Mouse (Mus musculus) cerebellum, adult 18-20 months (tissue): ENCODE measurements around the gene Cabp1.

Experiments used
- DNase-seq, 2 experiments: peaks; one replicate each; pipeline ENCODE4 v3.0.0; 2021

The Cabp1 gene

DNA sequence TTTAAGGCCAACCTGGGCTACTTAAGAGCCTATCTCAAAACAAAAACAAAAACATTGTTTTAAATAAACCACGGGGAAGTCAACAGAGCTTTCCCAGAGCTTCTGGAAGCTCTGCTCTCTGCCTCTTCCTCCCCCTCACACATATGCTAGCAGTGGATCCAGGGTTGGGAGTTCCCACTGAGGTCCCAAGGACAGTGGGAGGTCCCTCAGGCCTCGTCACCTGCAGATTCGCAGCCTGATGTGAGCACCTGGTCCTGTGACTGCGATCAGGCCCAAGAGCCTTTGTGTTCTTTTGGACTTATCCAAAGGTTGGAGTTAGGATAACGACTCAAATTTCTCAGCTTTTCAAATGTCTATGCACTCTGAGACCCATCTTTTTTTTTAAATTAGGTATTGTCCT is 14.4 kb upstream of the Cabp1 start:
- DNase-seq = no peak

DNA sequence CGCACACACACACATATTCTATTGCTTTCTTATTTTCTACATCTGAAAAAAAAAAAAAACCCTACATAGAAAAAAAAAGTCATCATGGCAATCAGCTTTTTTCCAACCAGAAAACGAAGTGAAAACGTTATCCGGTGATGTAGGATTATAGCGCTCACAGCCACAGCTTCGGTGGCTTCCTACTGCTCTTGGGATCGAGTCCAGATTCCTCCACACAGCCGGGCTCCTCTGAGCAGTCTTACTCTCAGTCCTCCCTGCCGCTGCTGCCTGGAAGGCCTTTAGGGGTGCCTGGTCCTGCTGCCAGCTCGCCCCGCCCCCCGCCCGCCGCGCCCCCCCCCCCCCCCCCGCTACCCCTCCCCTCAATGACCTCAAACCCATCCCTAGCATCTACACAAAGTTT is 13.7 kb upstream of the Cabp1 start:
- peak in 1 of 2 experiments; percentile 67 for DNase-seq

DNA sequence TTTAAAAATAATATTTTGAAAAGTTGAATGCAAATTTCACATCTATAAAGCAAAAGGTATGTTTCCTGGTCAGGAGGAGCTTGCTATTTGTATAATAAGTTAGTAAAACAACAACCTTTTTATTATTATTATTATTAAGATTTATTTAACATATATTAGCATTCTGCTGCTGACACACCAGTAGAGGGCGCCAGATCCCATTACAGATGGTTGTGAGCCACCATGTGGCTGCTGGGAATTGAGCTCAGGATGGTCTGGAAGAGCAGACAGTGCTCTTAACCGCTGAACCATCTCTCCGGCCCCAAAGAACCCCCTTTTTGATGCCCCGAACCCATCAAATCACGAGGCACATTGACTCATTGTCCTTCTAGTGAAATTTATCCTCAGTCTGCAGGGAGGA is 13.1 kb upstream of the Cabp1 start:
- no peak for DNase-seq

DNA sequence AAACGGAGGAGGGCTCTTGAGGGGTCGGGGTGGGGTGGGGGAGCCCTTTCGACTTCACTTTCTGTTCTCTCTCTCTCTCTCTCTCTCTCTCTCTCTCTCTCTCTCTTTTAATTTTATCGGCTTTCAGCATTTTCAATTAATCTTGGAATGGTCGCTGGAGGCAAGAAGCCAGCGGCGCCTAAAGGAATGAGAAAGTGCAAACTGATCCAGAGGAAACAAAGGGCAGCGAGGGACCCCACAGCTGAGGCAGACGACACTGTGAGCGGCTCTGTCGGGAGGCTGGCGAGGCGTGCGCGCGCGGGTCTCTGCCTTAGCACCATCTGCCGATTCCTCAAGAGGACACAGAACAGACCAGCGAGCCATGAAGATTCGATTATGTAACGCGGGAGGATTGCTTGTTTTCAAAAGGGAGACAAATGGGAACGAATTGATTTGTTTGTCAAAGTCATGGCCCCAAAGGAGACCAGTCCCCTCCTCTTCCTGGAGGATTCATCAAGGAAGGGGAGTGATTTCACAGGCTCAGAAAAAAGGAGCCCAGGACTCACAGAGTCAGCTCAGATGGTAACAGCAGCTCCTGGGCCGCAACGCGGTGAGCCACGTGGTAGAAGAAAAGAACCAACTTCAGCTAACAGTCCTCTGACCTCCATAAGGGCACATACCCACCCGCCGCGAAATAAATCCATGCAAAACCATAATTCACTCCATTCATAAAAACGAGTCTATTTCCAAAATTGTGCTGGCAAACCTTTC is 10.6 kb upstream of the Cabp1 start:
- peak; percentile 84 to 85 for DNase-seq

DNA sequence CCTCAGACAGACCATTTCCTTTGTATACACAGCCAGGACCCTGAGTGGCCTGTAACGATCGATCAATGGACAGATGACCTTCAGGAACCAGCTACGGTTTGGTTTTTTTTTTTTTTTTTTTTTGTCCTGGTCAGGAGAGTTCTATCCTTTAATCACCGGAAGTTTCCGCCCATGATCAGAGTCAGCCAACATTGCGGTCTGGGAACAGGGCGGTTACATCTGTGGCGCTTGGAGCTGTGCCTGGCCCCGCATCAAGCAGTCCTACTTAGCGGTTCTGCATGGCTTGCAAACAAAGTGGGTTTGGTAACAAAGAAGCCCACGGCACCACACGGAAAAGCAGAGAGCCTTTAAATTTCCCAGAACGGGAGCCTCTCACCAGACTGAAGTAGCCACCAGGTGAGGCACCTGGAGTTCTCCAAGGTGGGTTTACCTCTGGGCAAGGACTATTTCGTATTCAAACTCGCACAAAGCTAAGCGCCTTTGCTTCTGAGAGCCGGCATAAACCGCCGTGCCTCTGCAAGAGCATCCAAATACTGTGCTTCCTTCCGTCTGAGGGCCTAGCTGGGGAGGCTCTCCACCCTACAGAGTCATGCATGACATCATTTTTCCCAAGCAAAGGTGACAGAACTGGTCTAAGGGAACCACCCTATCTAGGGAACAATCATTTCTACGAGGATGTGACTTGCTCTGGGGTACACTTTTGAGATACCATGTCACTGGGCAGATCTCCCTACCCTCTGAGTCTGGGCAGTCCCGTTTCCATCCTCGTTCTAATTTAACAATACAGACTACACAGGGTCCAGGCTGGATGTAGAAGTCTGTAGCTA is 9.8 kb upstream of the Cabp1 start:
- peak; percentile 61 to 66 for DNase-seq

DNA sequence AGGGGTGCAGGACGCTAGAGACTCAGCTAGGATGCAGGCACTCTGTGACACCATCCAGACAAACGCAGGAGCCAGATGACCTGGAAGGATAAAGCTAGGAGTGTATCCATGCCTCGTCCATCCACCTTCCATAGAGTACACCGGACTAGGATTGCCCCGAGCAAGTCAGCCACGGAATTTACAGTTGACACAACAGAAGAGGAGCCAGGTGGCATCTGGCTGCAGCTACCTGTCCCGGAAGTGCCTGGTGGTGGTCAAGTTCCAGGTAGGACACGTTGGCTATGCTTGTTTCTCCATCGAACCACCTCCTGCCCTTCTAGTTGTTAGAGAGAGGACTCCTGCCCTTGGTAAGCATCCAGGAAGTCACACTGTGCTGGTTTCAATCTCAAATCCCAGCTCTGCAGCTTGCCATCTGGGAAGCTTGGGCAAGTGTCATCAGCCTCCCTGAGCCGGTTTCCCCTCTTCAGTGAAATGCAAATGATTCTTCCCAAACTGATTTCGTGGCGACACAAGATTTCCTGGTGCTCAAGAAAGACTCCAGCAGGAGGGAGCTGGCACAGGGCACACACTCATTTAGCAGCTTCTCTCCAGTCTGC is 543 bp upstream of the Cabp1 start:
- peak; percentile 63 to 71 for DNase-seq

DNA sequence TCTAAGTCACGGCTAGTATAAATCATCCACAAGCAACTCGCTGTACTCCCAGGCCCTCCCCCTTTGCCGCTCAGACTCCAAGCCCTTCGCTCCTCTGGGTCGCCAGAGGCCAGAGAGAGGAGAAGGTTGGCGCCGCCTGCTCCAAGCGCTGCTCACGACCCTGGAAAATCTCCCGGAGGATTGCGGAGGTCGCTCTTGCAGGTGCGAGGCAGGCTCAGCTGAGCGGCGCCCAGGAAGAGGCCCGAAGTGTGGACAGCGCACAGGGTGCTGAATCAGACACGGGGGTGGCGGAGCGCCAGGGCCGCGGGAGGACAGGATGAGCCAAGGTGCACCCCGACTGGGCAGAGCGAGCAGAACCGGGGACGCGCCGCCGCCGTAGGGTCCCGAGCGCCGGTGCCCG is 955 bp downstream of the Cabp1 start:
- DNase-seq = peak; percentile 75 to 82

DNA sequence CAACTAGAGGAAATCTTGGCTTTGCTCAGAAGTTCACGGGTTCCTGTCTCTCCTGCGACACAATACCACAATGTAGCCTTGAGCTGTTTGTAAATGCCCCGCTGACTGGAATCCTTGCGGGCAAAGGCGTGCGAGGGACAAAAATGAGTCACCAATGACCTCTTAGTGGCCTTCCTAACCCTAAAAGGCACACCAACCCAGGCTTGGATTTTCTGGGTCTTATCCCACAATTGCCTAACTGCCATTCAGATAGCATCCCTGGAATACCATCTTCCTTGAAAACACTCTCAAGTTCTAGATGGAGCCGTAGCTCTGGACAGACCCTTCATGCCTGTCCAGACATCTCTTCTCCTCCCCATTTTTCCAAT is 1.4 kb downstream of the Cabp1 start:
- peak in 1 of 2 experiments; percentile 39 for DNase-seq

DNA sequence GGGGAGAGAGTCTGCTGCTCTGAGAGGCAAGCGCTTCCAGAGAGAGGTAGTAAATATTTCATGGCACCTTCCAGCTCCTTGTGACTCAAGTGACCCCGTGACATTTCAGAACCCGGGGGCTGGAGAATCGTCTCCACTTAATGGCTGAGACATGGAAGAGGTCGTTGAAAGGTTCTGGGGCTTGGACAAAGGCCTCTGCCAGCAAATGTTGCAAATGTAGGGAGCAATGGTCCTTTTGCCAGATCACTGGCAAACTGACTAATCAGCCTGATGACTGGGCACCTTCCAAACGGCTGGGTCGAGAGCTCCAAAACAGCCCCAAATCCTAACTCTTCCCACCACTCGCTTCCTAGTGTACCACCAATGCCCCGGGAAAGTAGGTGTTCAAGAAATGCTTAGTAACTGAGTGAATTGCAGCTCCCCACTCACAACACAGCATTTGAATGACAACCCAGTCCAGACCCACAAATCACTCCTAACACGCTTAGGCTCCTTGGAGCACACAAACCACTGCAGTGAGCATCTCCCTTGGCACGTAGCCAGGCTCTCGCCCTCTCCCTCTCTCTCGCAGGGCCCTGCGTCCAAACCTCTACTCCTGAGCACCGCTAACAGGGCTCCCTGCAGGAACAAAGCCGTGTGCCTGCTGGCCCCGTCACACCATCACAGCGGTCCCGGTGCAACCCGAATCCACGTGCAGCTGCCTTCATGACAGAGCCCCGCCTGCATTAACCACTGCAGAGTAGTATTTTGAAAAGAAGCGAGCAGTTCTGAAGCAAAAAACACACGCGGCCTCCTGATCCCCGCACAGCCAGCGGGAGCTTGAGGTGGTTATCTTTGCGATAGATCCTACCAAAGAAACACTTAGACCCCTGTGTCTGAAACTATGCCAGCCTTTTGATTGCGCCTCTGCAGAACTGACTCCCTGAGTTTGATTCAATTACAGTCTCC is 2.0 kb downstream of the Cabp1 start:
- DNase-seq = peak; percentile 55 to 67

DNA sequence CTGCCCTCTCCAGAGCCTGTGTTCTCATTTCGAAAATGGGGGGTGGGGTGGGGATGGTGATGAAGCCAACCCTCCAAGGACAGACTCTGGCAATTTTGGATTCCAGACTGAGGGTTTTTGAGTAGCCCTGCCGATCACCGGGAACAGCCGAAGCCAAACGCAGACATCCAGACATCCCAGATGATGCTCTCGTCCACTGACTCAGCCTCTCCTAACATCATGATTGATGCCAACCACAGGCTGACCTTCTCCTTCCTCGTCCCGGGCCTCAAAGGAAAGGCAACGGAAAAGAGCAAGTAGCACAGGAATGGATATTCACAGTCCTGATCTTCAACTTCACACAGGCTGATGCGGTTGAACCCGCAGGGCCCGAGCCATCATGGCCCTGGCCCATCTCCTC is 4.1 kb downstream of the Cabp1 start:
- DNase-seq = no peak

DNA sequence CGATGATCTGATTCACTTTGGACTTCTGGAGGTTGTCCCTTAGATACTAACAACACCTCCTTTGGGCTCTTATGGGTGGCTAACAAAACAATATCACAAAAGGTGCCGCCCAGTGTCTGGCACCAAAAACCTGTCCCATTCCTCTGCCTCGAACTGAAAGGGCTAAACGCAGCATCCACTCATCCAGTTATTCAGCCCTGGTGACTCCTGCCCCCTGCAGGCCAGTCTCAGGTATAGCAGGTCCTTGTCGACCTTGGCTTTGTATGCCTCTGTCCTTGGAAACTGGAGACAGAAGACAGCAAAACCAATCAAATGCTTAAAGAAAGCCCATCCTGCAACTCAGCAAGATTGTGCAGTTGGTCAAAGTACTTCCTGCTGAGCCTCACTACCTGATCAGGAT is 5.4 kb downstream of the Cabp1 start:
- DNase-seq = peak; percentile 66 to 72

DNA sequence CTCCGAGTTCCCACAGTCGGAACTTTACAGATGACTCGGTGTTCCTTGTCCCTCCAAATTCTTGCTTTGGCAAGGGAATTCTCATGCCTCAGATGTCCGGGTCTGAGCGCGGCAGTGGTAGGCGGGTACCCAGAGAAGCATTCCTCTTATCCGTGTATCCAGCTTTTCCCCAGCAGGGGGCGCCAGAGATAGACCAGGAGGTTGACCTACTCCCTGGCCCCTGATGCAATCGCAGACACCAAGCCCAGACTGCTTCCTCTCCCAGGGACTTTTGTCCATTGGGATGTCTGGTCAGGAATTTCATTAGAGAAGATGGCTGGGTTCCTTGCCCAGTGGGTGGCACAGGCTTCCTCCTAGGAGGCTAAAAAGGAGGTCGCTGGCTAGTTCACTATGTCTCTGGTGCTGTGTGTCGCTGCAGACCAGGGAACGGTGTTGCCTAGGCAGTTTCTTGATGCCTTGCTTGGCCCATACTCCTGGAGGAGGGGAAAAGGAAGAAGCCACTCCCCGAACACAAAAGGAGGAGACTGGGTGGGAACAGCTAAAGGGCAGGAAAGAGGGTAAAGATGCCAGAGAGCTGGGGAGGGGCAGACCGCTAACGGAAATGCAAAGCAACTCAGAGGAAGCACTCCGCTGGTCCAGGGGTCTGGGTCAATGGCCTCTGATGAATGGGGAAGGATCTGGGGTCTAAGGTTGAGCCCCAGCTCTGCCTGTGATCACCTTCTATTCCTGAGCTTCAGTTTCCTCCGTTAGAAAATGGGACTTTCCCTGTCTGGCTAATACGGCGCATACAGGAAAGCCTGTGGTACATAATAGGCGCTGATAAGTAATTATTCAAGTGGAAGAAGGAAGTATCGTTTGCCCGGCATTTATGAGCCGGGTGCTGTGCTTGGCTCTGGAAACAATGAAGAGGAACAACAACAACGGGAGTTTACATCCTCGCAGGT is 6.7 kb downstream of the Cabp1 start:
- peak; percentile 97 to 98 for DNase-seq

DNA sequence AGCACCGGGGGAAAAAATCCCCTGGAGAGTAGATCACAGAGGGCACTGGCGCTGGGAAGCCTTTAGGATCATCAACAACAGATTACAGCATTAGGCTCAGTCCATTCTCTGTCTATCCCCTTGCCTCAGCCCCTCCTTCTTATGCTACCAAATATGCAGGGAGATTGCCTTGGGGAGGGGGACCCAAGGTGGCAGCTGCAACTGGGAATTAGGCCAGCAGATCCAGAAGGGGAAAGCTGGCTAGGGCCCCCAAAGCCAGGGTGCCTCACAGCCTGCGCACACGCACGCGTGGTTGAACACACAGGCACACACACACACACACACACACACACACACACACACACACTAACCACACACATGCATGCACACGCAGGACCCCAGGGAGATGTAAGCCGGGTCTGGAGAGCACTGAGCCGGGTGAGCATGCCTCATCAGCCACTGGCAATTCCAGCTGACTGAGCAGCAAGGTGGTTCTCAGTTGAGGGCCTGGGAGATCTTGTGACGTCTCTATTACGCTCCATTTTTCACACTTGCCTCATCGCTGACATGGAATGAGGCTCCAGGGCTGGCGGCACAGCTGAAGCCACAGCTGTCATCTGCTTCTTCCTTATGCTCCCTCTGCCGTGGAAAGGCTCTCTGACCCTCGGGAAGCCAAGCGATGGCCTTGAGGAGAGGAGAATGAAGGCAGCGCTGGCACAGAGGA is 7.7 kb downstream of the Cabp1 start:
- peak; percentile 41 to 53 for DNase-seq

DNA sequence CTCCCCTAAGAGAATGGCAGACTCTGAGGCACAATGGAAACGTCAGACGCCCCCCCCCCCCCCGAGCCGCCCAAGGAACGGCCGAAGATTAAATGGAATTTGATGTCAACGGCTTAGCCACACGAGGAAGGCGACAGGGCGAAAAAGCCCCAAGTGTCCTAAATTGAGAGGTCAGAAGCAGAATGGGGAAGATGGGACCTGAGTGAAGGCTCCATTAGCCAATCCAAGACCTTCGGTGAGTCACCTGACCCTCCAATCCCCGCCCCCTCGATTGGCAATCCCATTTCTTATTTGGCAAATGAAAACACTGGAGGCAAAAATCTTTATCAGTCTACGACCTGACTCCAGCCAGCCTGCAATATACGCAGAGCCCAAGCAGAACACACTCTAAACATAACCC is 9.5 kb downstream of the Cabp1 start:
- DNase-seq = peak; percentile 67 to 69

DNA sequence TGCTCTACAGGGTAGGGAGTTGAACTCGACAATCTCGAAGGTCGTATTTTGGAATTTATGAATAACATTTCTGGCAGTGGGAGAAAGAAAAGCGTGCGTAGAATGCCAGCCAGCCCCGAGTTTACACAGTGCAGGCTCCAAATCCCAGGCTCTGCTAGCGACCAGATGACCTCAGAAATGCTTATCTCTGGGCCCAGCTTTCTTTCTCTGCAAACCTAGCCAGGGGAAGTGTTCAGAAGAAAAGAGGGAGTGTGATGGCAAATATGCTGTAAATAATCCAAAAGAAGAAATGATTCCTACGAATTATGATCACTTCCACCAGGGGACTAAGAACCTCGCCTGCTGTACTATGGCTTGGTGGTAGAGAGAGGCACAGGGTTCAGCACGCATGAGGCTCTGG is 10.7 kb downstream of the Cabp1 start:
- no peak for DNase-seq

DNA sequence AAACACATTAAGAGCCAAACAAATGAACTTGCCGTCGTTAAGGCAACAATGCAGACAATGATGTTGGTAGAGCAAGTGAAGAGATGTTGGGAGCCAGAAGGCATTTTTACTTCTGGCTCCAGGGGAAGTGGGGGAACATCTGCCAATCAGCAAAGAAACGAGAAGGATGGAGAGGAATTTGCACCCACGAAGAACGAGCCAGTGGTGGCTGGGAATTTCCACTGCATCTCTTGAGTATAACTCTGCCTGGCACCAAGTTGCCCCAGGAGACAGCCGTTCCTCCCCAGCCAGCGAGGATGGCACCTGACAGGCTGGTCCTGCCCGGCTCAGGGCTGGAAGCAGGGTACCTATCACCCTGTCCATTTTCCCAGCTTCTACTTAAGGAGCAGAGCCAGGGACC is 11.3 kb downstream of the Cabp1 start:
- DNase-seq = no peak

DNA sequence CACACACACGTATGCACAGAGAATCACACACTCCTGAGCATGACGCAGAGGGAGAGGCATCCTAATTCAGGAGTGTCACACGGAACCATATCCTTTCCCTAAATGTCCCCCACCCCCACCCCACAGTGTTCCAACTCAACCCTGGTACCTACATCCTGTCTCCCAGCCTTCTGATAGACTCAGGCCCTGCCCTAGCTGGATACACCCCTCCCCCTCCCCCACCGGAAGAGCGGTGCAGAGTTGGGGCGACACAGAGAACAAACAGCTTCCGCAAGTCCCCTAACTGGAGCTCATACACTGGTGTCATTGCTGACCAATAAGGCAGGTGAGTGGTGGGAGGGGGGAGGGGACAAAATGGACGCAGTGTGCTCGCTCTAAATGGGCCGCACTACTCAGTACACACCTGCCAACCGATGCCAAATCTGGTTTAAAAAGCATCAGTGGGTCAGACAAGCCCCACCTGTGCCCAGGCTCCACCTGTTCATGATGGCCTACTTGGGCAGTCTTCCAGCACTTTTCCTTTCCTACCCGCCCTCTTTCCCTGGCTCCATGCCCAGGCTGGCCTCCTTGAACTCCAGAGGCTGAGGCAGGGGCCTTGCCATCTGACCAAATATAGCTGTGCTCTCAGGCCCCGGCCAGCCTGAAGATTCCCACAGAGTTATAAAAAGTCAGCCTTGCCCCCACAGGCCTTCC is 12.8 kb downstream of the Cabp1 start:
- DNase-seq = peak; percentile 79 to 81

DNA sequence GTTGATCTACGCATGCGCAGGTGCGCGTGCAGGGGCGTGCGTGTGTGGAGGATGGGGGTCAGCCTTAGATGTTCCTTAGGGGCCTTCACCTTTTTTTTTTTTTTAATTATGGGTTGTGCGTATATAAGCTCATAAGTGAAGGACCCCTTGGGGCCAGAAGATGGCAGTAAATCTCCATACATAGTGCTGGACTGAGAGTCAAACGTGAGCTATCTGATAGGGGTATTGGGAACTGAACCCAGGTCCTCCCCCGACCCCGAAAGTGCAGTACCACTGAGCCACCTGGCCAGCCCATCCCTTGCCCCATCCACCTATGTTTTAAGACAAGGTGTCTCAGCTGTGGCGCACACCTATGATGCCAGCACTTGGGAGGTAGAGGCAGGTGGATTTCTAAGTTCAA is 14.6 kb downstream of the Cabp1 start:
- DNase-seq = no peak

DNA sequence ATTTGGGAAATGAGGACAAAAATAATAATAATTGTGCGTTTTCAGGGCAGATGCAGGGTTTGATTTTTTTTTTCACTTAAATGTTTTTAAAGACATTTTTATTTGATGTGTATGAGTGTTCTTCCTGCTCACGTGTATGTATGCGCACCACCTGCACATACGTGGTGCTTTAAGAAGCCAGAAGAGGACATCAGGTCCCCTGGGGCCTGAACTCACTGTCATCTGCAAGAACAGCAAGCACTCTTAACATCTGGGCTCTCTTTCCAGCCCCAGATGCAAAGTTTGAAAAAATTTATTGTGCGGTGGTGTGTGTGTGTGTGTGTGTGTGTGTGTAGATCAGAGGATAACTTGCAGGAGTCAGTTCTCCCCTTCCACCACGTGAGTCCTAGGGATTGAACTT is 16.3 kb downstream of the Cabp1 start:
- no peak for DNase-seq

DNA sequence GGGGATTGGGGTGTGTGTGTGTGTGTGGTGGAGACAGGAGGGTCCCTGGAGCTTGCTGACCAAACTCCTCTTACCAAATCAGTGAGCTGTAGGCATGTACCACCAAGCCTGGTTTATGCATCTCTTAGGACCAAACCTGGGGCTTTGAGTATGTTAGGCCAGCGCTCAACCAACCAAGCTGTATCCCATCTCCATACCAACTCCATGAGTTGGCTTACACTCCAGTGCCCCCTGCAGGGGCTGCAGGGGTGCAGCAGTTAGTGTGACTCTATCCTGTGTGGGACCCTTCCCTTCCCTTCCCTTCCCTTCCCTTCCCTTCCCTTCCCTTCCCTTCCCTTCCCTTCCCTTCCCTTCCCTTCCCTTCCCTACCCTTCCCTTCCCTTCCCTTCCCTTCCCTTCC is 19.6 kb downstream of the Cabp1 start:
- no peak for DNase-seq
